Mouse (Mus musculus) kidney, postnatal 0 days (tissue): ENCODE measurements around the gene Orc2. TPM values are rescaled to one million over a fixed set of nuclear protein-coding genes. Genes with fewer than 3 reads are reported as not detected.
A peak's percentile ranks its signal among the peaks of the same experiment; 100 is the strongest.

Experiments used
- ATAC-seq: fragments of 200-750 bp; cut with Nextera tagmentation; replicated peaks from 2 replicates; pipeline ENCODE4 v1.8.0; 2017; ENCODE audit warnings: low read depth, moderate number of reproducible peaks, moderate TSS enrichment, moderate library complexity; ENCODE audit not compliant: low FRiP score
- DNase-seq: peaks from one replicate; pipeline ENCODE4 v3.0.0-alpha.2; 2016; ENCODE audit warnings: low spot score
- H3K27ac ChIP-seq: fragments of 300-500 bp; sonication (generic); 2 replicates; pipeline ENCODE4 v1.5.1; 2014; ENCODE audit warnings: mild to moderate bottlenecking
- H3K27me3 ChIP-seq: fragments of 300-500 bp; sonication (generic); 2 replicates; pipeline ENCODE4 v1.6.1; 2014; ENCODE audit warnings: low read length, mixed read lengths; ENCODE audit not compliant: insufficient read depth
- H3K36me3 ChIP-seq: fragments of 300-500 bp; sonication (generic); 2 replicates; pipeline ENCODE4 v1.6.1; 2014; ENCODE audit warnings: low read length, mixed read lengths; ENCODE audit not compliant: insufficient read depth
- H3K4me1 ChIP-seq: fragments of 300-500 bp; sonication (generic); replicated peaks from 2 replicates; pipeline ENCODE4 v1.6.1; 2014; ENCODE audit warnings: antibody characterized with exemption, low read length, mixed read lengths; ENCODE audit not compliant: insufficient read depth
- H3K4me2 ChIP-seq: fragments of 300-500 bp; sonication (generic); 2 replicates; pipeline ENCODE4 v1.6.1; 2014; ENCODE audit warnings: mild to moderate bottlenecking, low read length, moderate library complexity, mixed read lengths
- H3K4me3 ChIP-seq: fragments of 300-500 bp; sonication (generic); replicated peaks from 2 replicates; pipeline ENCODE4 v1.5.1; 2014; ENCODE audit warnings: low read depth, low read length
- H3K9ac ChIP-seq: fragments of 300-500 bp; sonication (generic); 2 replicates; pipeline ENCODE4 v1.6.1; 2014; ENCODE audit warnings: low read depth, low read length
- H3K9me3 ChIP-seq: fragments of 300-500 bp; sonication (generic); replicated peaks from 2 replicates; pipeline ENCODE4 v1.6.1; 2016; ENCODE audit warnings: low read length, inconsistent platforms, mixed read lengths
- CTCF ChIP-seq: IDR thresholded peaks from 2 replicates; pipeline ENCODE4 v1.5.1; 2016; ENCODE audit warnings: antibody characterized with exemption, low read depth, mild to moderate bottlenecking, moderate library complexity
- WGBS: fragments of 180-500 bp; shearing (Covaris S2); extraction: QIAGEN DNeasy Blood & Tissue Kit; methylation state at CpG from one replicate; pipeline ENCODE4 v1.1.7; 2014; 5-methylcytosine and 5-hydroxymethylcytosine counted together
- polyA plus RNA-seq: library from polyadenylated mRNA; unstranded; fragments of >200 nt; fragmentation: Nextera tagmentation; extraction: Ambion mirVana; gene quantifications from 2 replicates; pipeline ENCODE4 v1.2.1, GENCODE M21; 2015

The Orc2 gene
- polyA plus RNA-seq, 1 experiment from 2014 or later = 23.4 TPM

- peak within 1 kb of the TSS; percentile 64 for H3K4me3 ChIP-seq
- H3K9me3 ChIP-seq = no peaks in the 10 kb centered on the region
- H3K4me2 ChIP-seq = peak within 1 kb of the TSS; percentile 78
- DNase-seq (peak; percentile 97), ATAC-seq (peak; percentile 93)
- peaks cover 8% of the 10 kb centered on the region; the same call in 1 of the 2 replicates for H3K36me3 ChIP-seq
- peak within 1 kb of the TSS; percentile 96 for H3K27ac ChIP-seq
- peak within 1 kb of the TSS; percentile 86 for H3K9ac ChIP-seq
- WGBS = under 1% methylated on average over 33 of the region's 33 CpGs
- H3K27me3 ChIP-seq = no peaks in the 10 kb centered on the region
- peak; percentile 46; the same call in 1 of the 2 replicates for TF ChIP-seq CTCF
- peaks cover 8% of the 10 kb centered on the region; the same call in 1 of the 2 replicates for H3K4me1 ChIP-seq
Measured at GRCm38 (mm10) chr1:58445143-58445722, 59.7 kb downstream of the Orc2 start, which contains the start of the genes Nif3l1 and Ppil3. TSS of gene Nif3l1 (plus strand) at chr1:58445151. TSS of gene Ppil3 (minus strand) at chr1:58445486.

- peak overlapping the region; percentile 96 for H3K27ac ChIP-seq
- H3K4me1 ChIP-seq = peaks cover 8% of the 10 kb centered on the region; the same call in 1 of the 2 replicates
- no peaks in the 10 kb centered on the region for H3K9me3 ChIP-seq
- no peaks in the 10 kb centered on the region for H3K27me3 ChIP-seq
- H3K9ac ChIP-seq = peak overlapping the region; percentile 86
- WGBS = 11% methylated on average over 10 of the region's 10 CpGs
- H3K4me3 ChIP-seq = peak overlapping the region; percentile 64
- H3K4me2 ChIP-seq = peak overlapping the region; percentile 78
- DNase-seq (peak; percentile 15), ATAC-seq (no peak)
- H3K36me3 ChIP-seq = peaks cover 8% of the 10 kb centered on the region; the same call in 1 of the 2 replicates
- no peak for TF ChIP-seq CTCF
Measured at GRCm38 (mm10) chr1:58444691-58445090, 60.2 kb downstream of the Orc2 start.

- Histone ChIP-seq H3K4me3 (no peak overlapping the region), H3K27ac (no peak overlapping the region), H3K4me2 (no peak overlapping the region), H3K36me3 (peaks cover 15% of the 10 kb centered on the region), H3K27me3 (no peaks in the 10 kb centered on the region), H3K4me1 (peaks cover 10% of the 10 kb centered on the region), H3K9ac (no peak overlapping the region), H3K9me3 (no peaks in the 10 kb centered on the region)
- no peak for DNase-seq
- WGBS = 91% methylated on average over 3 of the region's 3 CpGs
- TF ChIP-seq CTCF = no peak
- ATAC-seq = no peak
Measured at GRCm38 (mm10) chr1:58424551-58424950, 80.4 kb downstream of the Orc2 start.

GRCm38 (mm10) chr1:58423371-58424248 is 81.3 kb downstream of the Orc2 start, which contains the start of gene Clk1:
TSS of gene Clk1 (minus strand) at chr1:58424066.
- WGBS = under 1% methylated on average over 79 of the region's 79 CpGs
- peaks cover 10% of the 10 kb centered on the region for H3K4me1 ChIP-seq
- peaks cover 16% of the 10 kb centered on the region for H3K36me3 ChIP-seq
- no peak for TF ChIP-seq CTCF
- peak within 1 kb of the TSS; percentile 100 for H3K9ac ChIP-seq
- ATAC-seq = peak; percentile 93
- H3K27me3 ChIP-seq = no peaks in the 10 kb centered on the region
- peak within 1 kb of the TSS; percentile 99 for H3K4me3 ChIP-seq
- H3K27ac ChIP-seq = peak within 1 kb of the TSS; percentile 100
- peak; percentile 97 for DNase-seq
- peak within 1 kb of the TSS; percentile 69 for H3K4me2 ChIP-seq
- H3K9me3 ChIP-seq = no peaks in the 10 kb centered on the region

- DNase-seq (peak; percentile 93), ATAC-seq (peak; percentile 59; the same call in 1 of the 2 replicates)
- 3% methylated on average over 13 of the region's 13 CpGs for WGBS
- Histone ChIP-seq H3K9ac (peak overlapping the region; percentile 100), H3K4me1 (peaks cover 10% of the 10 kb centered on the region), H3K27me3 (no peaks in the 10 kb centered on the region), H3K4me3 (peak overlapping the region; percentile 99), H3K4me2 (peak overlapping the region; percentile 69), H3K36me3 (peaks cover 24% of the 10 kb centered on the region), H3K9me3 (no peaks in the 10 kb centered on the region), H3K27ac (peak overlapping the region; percentile 100)
- no peak for TF ChIP-seq CTCF
Measured at GRCm38 (mm10) chr1:58422879-58423278, 82.0 kb downstream of the Orc2 start.

- TF ChIP-seq CTCF = peak; percentile 16; the same call in 1 of the 2 replicates
- Histone ChIP-seq H3K4me2 (peak overlapping the region; percentile 69), H3K27ac (no peak overlapping the region), H3K4me3 (0 out of 2 replicates have a peak overlapping the region, but pooled peaks have one; percentile 5), H3K36me3 (peaks cover 36% of the 10 kb centered on the region), H3K9me3 (no peaks in the 10 kb centered on the region), H3K4me1 (peaks cover 10% of the 10 kb centered on the region), H3K27me3 (no peaks in the 10 kb centered on the region), H3K9ac (no peak overlapping the region)
- ATAC-seq (no peak), DNase-seq (no peak)
- 44% methylated on average over 7 of the region's 7 CpGs for WGBS
Measured at GRCm38 (mm10) chr1:58420961-58421360, 83.9 kb downstream of the Orc2 start.
